Mouse (Mus musculus) lung, postnatal 0 days (tissue): ENCODE results near the gene Klhdc8b. TPM values are rescaled to one million over a fixed set of nuclear protein-coding genes. Genes with fewer than 3 reads are reported as not detected.

Experiments used
- ATAC-seq: fragments of 200-750 bp; cut with Nextera tagmentation; 2 replicates; pipeline ENCODE4 v1.8.0; 2017; ENCODE audit warnings: moderate library complexity
- DNase-seq: peaks from one replicate; pipeline ENCODE4 v3.0.0-alpha.2; 2016; ENCODE audit warnings: low spot score
- H3K27ac ChIP-seq: fragments of 300-500 bp; sonication (generic); 2 replicates; pipeline ENCODE4 v1.5.1; 2014; ENCODE audit warnings: antibody characterized with exemption, mild to moderate bottlenecking, low read length, mixed read lengths
- H3K27me3 ChIP-seq: fragments of 300-500 bp; sonication (generic); replicated peaks from 2 replicates; pipeline ENCODE4 v1.6.1; 2014; ENCODE audit warnings: low read length, mixed read lengths; ENCODE audit not compliant: insufficient read depth
- H3K36me3 ChIP-seq: fragments of 300-500 bp; sonication (generic); 2 replicates; pipeline ENCODE4 v1.6.1; 2014; ENCODE audit warnings: low read length, mixed read lengths; ENCODE audit not compliant: insufficient read depth
- H3K4me1 ChIP-seq: fragments of 300-500 bp; sonication (generic); 2 replicates; pipeline ENCODE4 v1.6.1; 2014; ENCODE audit warnings: antibody characterized with exemption, low read depth, low read length, mixed read lengths; ENCODE audit not compliant: insufficient read depth
- H3K4me2 ChIP-seq: fragments of 300-500 bp; sonication (generic); replicated peaks from 2 replicates; pipeline ENCODE4 v1.6.1; 2014; ENCODE audit warnings: low read depth, mild to moderate bottlenecking, low read length, moderate library complexity, mixed read lengths
- H3K4me3 ChIP-seq: fragments of 300-500 bp; sonication (generic); 2 replicates; pipeline ENCODE4 v1.5.1; 2014; ENCODE audit warnings: low read depth, low read length
- H3K9ac ChIP-seq: fragments of 300-500 bp; sonication (generic); replicated peaks from 2 replicates; pipeline ENCODE4 v1.6.1; 2014; ENCODE audit warnings: low read depth, mild to moderate bottlenecking
- H3K9me3 ChIP-seq: fragments of 300-500 bp; sonication (generic); 2 replicates; pipeline ENCODE4 v1.6.1; 2016; ENCODE audit warnings: low read length, mixed read lengths
- CTCF ChIP-seq: IDR thresholded peaks from 2 replicates; pipeline ENCODE4 v1.5.1; 2016; ENCODE audit warnings: antibody characterized with exemption, mild to moderate bottlenecking
- EP300 ChIP-seq: IDR thresholded peaks from 2 replicates; pipeline ENCODE4 v1.6.1; 2016; ENCODE audit warnings: antibody characterized with exemption, mild to moderate bottlenecking, control low read depth
- WGBS: fragments of 180-500 bp; shearing (Covaris S2); extraction: QIAGEN DNeasy Blood & Tissue Kit; methylation state at CpG from one replicate; pipeline ENCODE4 v1.1.7; 2014; 5-methylcytosine and 5-hydroxymethylcytosine counted together
- polyA plus RNA-seq: library from polyadenylated mRNA; unstranded; fragments of >200 nt; fragmentation: Nextera tagmentation; extraction: Ambion mirVana; gene quantifications from 2 replicates; pipeline ENCODE4 v1.2.1, GENCODE M21; 2015

Klhdc8b gene
- polyA plus RNA-seq, 1 experiment from 2014 or later = 60.5 TPM

DNA sequence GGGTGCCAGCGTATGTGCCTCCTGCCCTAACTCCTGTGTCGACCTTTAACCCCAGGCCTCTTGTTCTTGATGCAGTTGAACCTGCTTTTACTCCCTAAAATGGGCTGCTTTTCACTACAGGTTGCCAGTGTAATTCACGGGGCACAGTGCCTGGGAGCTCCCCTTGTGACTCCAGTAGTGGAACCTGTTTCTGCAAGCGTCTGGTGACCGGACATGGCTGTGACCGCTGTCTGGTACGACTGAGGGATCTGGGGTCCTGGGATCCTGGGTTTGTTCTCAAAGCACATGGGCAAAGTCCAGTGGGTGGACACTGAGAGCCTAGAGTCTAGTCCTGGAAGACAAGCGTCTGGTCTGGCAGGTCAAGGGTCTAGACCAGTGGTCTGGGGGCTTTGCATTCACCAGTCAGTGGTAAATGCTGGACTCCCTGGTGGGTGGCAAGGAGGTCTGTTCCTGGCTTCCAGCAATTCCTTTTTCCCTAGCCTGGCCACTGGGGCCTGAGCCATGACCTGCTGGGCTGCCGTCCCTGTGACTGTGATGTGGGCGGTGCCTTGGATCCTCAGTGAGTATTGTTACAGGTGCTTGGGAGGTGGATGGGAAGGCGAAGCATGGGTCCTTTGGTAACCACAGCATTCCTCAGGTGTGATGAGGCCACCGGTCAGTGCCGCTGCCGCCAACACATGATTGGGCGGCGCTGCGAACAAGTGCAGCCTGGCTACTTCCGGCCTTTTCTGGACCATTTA lies 21.8 kb upstream of the Klhdc8b start:
- TF ChIP-seq EP300 (no peak), CTCF (no peak)
- Histone ChIP-seq H3K27ac (no peak overlapping the region), H3K4me3 (no peak overlapping the region), H3K4me2 (no peak overlapping the region), H3K9ac (no peak overlapping the region), H3K4me1 (peaks cover 14% of the 10 kb centered on the region), H3K36me3 (peaks cover 53% of the 10 kb centered on the region), H3K27me3 (no peaks in the 10 kb centered on the region), H3K9me3 (no peaks in the 10 kb centered on the region)
- no peak for ATAC-seq
- DNase-seq = no peak
- 94% methylated on average over 18 of the region's 18 CpGs for WGBS

DNA sequence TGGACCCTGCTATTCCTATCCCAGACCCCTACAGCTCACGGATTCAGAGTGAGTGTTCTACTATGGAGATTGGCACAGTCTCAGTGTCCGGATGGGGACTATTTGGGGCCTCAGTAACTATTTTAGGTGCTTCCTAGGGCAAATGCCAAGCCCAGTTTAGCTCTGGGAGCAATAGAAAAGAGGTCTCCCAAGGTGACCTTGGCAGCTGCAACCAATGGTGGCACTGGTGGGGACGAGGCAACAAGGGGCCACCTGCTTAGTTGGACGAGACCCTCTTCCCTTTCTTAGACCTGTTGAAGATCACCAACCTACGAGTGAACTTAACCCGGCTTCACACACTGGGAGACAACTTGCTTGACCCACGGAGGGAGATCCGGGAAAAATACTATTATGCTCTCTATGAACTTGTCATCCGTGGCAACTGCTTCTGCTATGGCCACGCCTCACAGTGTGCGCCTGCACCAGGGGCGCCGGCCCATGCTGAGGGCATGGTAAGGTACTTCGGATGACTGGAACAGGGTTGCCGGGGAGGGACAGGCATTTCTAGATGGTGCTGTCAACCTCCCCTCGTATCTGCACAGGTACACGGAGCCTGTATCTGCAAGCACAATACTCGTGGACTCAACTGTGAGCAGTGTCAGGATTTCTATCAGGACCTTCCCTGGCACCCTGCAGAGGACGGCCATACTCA lies 20.3 kb upstream of the Klhdc8b start:
- 88% methylated on average over 19 of the region's 19 CpGs for WGBS
- H3K4me3 ChIP-seq = no peak overlapping the region
- peaks cover 14% of the 10 kb centered on the region for H3K4me1 ChIP-seq
- DNase-seq = no peak
- no peak overlapping the region for H3K9ac ChIP-seq
- H3K27me3 ChIP-seq = no peaks in the 10 kb centered on the region
- no peak overlapping the region for H3K4me2 ChIP-seq
- no peak for TF ChIP-seq CTCF
- TF ChIP-seq EP300 = no peak
- no peak for ATAC-seq
- no peak overlapping the region for H3K27ac ChIP-seq
- H3K36me3 ChIP-seq = peaks cover 39% of the 10 kb centered on the region; the same call in 1 of the 2 replicates
- no peaks in the 10 kb centered on the region for H3K9me3 ChIP-seq

GRCm38 (mm10) chr9:108480813-108481519 lies 19.6 kb upstream of the Klhdc8b start:
- 86% methylated on average over 28 of the region's 28 CpGs for WGBS
- no peak overlapping the region for H3K27ac ChIP-seq
- no peaks in the 10 kb centered on the region for H3K9me3 ChIP-seq
- ATAC-seq = no peak
- H3K4me3 ChIP-seq = peak overlapping the region; percentile 57
- DNase-seq = no peak
- no peaks in the 10 kb centered on the region for H3K27me3 ChIP-seq
- H3K4me1 ChIP-seq = peaks cover 14% of the 10 kb centered on the region
- H3K4me2 ChIP-seq = peak overlapping the region; percentile 81; the same call in 1 of the 2 replicates
- H3K36me3 ChIP-seq = peaks cover 33% of the 10 kb centered on the region; the same call in 1 of the 2 replicates
- H3K9ac ChIP-seq = 0 out of 2 replicates have a peak overlapping the region, but pooled peaks have one; percentile 76
- TF ChIP-seq CTCF (no peak), EP300 (no peak)

DNA sequence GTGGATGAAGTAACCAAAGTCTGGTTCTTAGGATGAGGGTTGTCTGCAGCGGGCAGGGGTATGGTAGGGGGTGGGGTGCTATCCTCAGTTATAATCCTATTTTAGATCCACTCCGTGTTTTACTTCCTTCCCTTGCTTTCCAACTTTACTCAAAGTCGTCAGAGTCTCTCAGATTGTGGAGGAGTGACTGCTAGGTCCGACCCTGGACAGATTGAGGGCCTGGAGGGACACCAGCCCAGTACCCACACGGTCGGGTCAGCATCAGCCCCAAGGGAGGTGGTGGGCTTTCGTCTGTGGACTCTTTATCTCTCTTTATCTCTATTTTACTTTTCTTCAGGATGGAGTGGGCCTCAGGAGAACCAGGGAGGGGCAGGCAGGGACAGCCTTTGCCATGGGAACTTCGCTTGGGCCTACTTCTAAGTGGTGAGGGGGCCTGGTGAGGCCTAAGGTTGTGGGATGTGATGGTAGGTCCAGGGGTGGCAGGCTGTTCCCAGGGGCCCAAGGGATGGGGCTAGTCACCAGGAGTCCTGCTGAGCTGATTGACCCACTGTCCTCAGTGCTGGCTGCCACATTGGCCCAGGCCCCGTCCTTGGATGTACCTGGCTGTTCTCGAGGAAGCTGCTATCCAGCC lies 18.5 kb upstream of the Klhdc8b start, which contains the start of gene Lamb2:
Gene Lamb2, plus strand, starts transcription at position 16 of the 631 bp plus-strand sequence.
- no peaks in the 10 kb centered on the region for H3K9me3 ChIP-seq
- H3K4me3 ChIP-seq = peak within 1 kb of the TSS; percentile 57
- DNase-seq (peak; percentile 91), ATAC-seq (peak; percentile 71)
- peak within 1 kb of the TSS; percentile 81 for H3K4me2 ChIP-seq
- H3K27ac ChIP-seq = peak within 1 kb of the TSS; percentile 85
- no peaks in the 10 kb centered on the region for H3K27me3 ChIP-seq
- H3K9ac ChIP-seq = peak within 1 kb of the TSS; percentile 76
- H3K4me1 ChIP-seq = peaks cover 14% of the 10 kb centered on the region
- TF ChIP-seq CTCF (no peak), EP300 (no peak)
- 3% methylated on average over 10 of the region's 10 CpGs for WGBS
- H3K36me3 ChIP-seq = peaks cover 24% of the 10 kb centered on the region; the same call in 1 of the 2 replicates

DNA sequence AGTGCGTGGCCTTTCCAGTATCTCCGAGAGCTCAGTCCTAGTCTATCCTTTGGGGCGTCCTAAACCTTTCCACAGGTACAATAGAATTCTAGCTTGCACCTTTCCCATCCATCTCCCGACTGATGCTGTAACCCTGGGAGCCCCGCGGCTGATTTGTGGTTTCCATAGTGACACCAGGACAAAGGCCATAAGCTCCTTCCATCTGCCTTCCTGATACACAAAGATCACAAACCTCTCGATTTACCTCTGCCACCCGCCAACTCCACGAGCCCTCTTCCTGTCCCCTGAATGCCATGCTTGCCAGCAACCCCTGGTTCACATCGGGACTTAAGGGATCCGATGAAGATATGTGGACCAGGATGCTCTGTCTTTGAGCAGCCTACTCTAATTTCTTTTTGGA lies 17.9 kb upstream of the Klhdc8b start:
- DNase-seq (no peak), ATAC-seq (peak; percentile 1; the same call in 1 of the 2 replicates)
- Histone ChIP-seq H3K36me3 (peaks cover 21% of the 10 kb centered on the region; the same call in 1 of the 2 replicates), H3K27ac (peak overlapping the region; percentile 85), H3K9me3 (no peaks in the 10 kb centered on the region), H3K27me3 (no peaks in the 10 kb centered on the region), H3K4me1 (peaks cover 14% of the 10 kb centered on the region), H3K4me2 (peak overlapping the region; percentile 81), H3K9ac (no peak overlapping the region), H3K4me3 (peak overlapping the region; percentile 54; the same call in 1 of the 2 replicates)
- 26% methylated on average over 11 of the region's 11 CpGs for WGBS
- TF ChIP-seq CTCF (no peak), EP300 (no peak)
